Mouse (Mus musculus): ENCODE measurements around the gene Cpxm2. TPM values are rescaled to one million over a fixed set of nuclear protein-coding genes. Genes with fewer than 3 reads are reported as not detected.

The Cpxm2 gene
- total RNA-seq, 1 experiment from 2014 or later, result not detected

DNA sequence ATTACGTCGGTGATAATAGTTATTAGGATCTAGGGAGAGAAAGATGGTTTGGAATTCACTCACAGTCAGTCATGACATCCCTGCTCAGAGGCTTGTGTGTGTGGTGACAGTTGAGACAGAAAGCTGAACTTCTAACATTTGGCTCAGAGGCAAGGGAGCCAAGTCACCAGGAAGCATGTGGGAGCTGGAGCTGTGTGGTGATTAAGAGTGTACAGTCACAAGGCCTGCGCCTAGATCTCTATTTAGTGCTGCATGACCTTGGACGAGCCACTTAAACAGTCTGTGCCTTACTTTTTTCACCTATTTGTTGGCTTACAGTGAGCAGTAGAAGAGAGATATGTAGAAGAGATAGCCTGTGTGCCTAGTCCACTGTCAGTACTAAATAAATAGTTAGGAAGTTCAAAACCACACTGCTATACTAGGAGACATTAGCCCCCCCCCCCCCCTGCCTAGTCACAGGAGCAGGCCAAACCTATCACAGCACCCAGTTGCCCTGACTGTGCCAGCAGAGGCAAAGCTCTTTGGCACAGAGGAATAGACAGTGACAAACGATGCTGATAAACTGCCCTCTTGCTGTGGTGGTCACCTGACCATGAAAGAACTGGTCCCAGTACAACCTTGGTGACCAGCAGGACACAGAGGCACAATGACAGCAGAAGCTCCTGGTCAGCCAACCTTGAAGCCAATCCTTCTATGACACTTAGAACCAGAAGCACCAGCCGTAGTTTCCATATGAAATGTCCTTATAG is 83.5 kb downstream of the Cpxm2 start:
- ATAC-seq (replicated peaks in 1 of 2; ENCODE audit: insufficient read depth in 1 of 2, low FRiP score in 2 of 2, low TSS enrichment in 1 of 2, low read depth in 1 of 2, poor library complexity in 2 of 2, severe bottlenecking in 2 of 2), result no peak

DNA sequence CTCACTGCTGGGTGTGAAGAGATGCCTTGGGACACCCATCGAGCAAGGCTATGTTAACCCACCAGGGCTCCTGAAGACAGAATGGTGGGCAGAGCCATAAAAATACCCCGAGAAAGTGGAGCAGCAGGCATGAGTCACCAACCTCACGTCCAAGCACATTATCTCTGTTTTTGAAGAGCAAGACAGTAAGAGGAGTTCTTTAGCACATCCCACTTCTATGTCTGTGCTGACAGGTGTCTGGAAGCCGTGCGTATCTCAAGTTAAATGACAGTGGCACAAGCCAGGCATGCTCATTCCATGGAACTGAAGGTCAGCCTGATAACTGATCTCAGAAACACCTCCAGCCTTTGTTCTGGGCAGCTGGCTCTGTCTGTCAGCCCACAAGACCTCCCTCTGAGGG is 86.6 kb downstream of the Cpxm2 start:
- ATAC-seq (replicated peaks in 1 of 2; ENCODE audit: insufficient read depth in 1 of 2, low FRiP score in 2 of 2, low TSS enrichment in 1 of 2, low read depth in 1 of 2, poor library complexity in 2 of 2, severe bottlenecking in 2 of 2), result no peak

DNA sequence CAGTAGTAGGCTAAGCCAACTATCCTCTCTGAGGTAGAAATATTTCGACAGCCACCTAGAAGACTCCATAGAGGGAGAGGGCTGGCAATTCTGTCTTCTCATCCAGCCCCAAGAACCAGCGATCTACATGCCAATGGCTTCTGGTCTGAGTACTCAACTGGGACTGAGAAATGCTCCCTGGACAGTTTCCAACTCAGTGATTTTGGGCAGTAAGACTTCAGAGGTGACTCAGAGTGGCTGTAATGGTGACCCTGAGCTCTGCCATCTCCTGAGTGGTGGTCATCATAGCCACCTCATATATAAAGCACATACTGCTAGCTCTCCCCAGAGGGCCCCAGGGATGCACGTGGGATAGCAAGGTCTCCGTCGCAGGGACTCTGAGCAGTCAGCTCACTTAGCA is 87.0 kb downstream of the Cpxm2 start:
- ATAC-seq (replicated peaks in 1 of 2; ENCODE audit: insufficient read depth in 1 of 2, low FRiP score in 2 of 2, low TSS enrichment in 1 of 2, low read depth in 1 of 2, poor library complexity in 2 of 2, severe bottlenecking in 2 of 2), result no peak

DNA sequence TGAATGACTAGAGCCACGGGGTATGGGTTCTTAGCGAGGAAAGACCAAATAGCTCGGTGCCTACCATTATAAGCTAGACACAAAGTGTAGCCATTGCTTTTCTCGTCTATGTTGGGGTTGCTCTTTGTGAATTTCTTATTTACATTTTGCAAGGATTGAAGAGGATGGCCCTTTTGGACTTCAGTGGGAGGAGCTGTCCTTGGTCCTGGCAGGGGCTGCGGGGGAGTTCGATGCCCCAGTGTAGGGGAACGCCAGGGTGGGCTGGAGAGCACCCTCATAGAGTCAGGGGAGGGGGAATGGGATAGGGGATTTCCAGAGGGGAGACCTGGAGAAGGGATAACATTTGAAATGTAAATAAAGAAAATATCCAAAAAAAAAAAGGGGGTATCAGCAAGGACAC is 94.4 kb downstream of the Cpxm2 start:
- ATAC-seq (replicated peaks in 1 of 2; ENCODE audit: insufficient read depth in 1 of 2, low FRiP score in 2 of 2, low TSS enrichment in 1 of 2, low read depth in 1 of 2, poor library complexity in 2 of 2, severe bottlenecking in 2 of 2), result no peak

DNA sequence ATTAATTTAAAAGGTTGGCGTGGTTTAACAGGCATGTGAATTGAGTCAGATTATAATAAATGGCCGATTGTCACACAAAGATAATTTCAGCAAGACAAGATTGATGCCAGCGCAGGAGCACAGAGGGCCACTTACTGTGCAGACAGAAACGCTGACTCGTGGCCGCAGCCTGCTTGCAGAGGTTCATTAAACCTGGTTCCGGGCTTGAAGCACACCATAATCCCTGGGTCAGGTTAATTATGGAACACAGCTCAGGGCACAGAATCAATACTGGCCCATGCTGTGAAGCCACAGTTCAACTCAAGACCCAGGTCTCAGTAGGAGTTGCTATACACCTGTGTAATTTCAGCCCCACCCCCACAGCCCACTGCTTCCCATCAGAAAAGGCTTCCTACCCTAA is 98.0 kb downstream of the Cpxm2 start:
- ATAC-seq (replicated peaks in 1 of 2; ENCODE audit: insufficient read depth in 1 of 2, low FRiP score in 2 of 2, low TSS enrichment in 1 of 2, low read depth in 1 of 2, poor library complexity in 2 of 2, severe bottlenecking in 2 of 2), result no peak

DNA sequence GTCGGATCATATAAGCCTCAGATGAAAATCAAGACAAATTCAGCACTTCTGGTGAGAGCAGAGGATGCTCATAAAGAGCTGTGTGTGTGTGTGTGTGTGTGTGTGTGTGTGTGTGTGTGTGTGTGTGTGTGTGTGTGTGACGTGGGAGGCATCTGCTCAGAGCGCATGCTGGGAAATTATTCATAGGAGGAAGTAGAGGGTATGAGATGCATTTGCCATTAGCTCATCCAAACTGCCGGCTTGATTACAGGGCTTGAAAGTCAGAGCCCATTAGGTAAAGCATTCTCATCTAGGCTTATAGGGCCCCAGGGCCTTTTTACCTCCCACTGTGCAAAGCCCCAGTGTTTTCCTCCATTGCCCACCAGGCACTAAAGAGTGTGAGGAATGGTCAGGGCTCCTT is 107.9 kb downstream of the Cpxm2 start:
- ATAC-seq (replicated peaks in 1 of 2; ENCODE audit: insufficient read depth in 1 of 2, low FRiP score in 2 of 2, low TSS enrichment in 1 of 2, low read depth in 1 of 2, poor library complexity in 2 of 2, severe bottlenecking in 2 of 2), result no peak

DNA sequence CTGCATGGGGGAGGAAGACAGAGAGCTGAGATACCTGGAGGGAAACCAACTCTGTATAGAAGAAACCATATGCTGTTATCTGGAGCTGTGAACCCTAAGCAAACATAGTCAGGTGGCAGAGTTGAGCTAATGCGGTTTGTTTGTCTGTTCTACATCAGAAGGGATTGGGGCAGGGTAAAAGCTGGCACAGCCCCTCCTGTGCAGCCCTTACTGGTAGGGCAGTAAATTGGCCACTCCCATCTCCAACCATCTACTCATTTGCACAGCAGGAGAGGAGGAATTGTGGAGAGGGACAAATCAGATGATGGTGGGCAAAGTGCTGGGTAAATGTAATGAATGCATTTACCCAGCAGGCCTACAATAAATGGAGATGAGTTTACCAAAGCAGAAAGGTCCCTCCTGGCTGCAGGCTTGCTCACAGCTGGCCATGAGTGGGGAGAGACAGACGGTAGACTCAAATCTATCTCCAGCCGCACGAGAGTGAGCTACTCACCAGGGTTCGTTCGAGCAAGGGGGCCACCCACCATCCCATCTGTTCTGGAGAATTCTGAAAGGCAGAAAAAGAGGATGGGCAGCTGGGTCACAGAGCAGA is 122.5 kb downstream of the Cpxm2 start:
- no peak for ATAC-seq (replicated peaks in 1 of 2; ENCODE audit: insufficient read depth in 1 of 2, low FRiP score in 2 of 2, low TSS enrichment in 1 of 2, low read depth in 1 of 2, poor library complexity in 2 of 2, severe bottlenecking in 2 of 2)

DNA sequence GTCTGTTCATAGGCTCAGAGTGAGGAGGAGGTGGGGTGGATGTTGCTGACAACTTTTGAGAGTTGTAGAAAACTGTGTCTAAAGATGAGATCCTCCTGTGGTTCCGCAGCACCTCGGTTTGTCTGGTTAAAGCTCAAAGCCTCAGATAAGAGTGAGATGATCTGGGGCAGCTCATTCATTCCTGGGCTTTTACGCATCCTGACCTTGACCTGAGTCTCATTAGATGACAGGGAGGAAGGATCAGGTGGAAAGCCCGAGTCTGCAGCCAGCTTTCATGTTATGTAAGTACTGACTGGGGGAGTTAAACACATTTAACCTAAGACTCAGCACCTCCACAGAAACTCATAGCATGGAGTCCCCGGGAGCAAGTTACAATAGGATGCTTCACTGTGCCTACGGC is 127.9 kb downstream of the Cpxm2 start:
- no peak for ATAC-seq (replicated peaks in 1 of 2; ENCODE audit: insufficient read depth in 1 of 2, low FRiP score in 2 of 2, low TSS enrichment in 1 of 2, low read depth in 1 of 2, poor library complexity in 2 of 2, severe bottlenecking in 2 of 2)

DNA sequence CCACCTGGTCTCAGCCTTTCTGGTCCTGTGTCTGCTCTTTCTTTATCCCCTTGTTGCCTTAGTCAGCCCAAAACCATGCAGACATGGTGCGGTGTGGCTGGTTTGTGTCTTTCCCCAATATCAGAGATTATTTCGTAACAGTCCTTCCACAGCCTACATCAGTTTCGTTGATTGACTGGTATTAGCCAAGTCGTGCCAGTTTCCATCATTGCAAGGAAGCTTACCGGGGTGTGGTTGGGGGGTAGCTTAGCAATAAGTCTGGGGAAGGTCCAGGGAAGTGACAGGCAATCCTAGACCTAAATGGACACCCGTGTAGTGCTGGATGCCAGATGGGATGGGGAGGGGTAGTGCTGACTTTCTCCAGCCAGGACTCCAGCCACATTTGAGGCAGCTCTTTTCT is 128.9 kb downstream of the Cpxm2 start:
- ATAC-seq (replicated peaks in 1 of 2; ENCODE audit: insufficient read depth in 1 of 2, low FRiP score in 2 of 2, low TSS enrichment in 1 of 2, low read depth in 1 of 2, poor library complexity in 2 of 2, severe bottlenecking in 2 of 2), result no peak

DNA sequence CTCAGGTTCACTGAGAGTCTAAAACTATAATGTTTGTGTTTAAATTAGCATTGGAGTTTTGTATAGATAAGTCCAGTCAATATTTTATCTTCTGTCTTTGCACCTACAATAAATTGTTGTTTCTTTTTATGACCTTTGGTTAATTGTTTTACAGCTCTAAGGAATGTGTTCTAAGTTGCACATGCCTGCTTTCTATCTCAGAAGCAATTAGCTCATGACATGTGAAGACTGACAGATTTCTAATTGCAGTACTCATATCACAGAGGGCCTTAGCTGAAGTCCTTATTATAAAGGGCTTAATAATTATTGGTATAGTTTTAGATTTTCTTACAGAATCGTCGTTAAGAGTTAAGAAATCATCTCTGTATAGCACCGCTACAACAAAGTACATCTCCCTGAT is 138.6 kb downstream of the Cpxm2 start:
- no peak for ATAC-seq (replicated peaks in 1 of 2; ENCODE audit: insufficient read depth in 1 of 2, low FRiP score in 2 of 2, low TSS enrichment in 1 of 2, low read depth in 1 of 2, poor library complexity in 2 of 2, severe bottlenecking in 2 of 2)

DNA sequence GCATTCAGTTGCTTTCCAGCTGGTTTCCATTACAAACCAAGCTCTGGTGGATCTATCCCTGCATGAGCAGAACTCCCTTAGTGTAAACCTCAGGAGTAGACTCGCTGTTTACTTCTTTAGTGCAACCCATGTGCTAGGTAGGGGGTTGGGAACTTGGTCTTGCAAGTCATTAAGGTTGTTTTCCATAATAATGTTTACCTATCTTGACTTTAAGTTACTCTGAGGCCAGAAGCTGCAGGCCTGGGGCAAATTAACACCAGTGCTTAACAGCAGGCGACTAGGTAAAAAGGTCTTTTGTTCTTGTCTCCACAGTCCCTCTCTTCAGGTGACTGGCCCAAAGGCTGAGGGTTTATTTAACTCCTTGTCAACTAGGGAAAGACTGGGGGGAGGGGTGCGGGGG is 139.3 kb downstream of the Cpxm2 start:
- no peak for ATAC-seq (replicated peaks in 1 of 2; ENCODE audit: insufficient read depth in 1 of 2, low FRiP score in 2 of 2, low TSS enrichment in 1 of 2, low read depth in 1 of 2, poor library complexity in 2 of 2, severe bottlenecking in 2 of 2)

DNA sequence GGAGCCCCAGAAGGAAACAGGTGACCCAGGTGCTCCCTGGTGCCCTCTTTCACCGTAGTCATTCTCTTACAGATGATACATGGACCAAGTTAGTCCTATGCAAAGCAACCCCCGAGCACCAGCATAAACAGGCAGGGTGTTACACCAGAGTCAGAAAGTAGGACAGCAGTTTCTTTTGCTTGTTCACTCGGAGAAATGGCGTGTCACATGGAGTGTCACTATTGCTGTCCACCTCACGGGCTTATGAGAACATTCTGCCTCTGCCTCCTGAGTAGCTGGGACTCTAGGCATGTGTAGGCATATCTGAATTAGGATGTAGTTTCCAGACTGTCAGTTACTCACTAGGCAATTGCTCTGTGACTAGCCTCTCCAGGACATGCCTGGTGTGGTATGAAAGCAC is 140.6 kb downstream of the Cpxm2 start:
- ATAC-seq (replicated peaks in 1 of 2; ENCODE audit: insufficient read depth in 1 of 2, low FRiP score in 2 of 2, low TSS enrichment in 1 of 2, low read depth in 1 of 2, poor library complexity in 2 of 2, severe bottlenecking in 2 of 2), result no peak

DNA sequence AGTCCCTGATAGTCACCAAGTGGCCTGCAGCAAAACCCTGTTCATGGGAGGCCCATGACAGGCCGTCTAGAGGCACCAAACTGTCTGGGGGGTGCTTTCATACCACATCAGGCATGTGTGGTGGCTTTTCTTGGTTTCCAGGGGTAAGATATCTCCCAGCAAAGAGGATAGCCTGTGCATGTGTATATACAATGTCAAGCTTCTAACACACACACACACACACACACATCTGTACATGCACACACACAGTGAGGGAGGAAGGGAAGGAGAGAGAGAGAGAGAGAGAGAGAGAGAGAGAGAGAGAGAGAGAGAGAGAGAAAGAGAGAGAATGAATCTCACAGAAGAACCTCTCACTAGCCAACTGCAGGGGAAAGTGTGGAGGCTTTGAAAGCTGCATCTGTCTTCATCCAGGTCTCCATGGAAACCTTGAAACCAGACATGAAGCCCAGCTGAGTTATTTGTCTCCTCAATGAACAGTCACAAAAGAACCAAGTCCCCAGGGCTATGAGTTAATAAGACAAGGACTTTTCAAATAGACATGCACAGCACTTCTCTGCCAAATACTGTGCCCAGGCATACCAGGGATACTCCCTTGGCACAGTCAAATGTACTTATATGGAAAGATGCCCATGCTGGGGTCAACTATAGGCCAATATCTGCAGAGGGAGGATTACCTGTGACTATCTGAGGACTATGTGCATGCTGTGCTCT is 141.4 kb downstream of the Cpxm2 start:
- ATAC-seq (replicated peaks in 1 of 2; ENCODE audit: insufficient read depth in 1 of 2, low FRiP score in 2 of 2, low TSS enrichment in 1 of 2, low read depth in 1 of 2, poor library complexity in 2 of 2, severe bottlenecking in 2 of 2), result no peak

DNA sequence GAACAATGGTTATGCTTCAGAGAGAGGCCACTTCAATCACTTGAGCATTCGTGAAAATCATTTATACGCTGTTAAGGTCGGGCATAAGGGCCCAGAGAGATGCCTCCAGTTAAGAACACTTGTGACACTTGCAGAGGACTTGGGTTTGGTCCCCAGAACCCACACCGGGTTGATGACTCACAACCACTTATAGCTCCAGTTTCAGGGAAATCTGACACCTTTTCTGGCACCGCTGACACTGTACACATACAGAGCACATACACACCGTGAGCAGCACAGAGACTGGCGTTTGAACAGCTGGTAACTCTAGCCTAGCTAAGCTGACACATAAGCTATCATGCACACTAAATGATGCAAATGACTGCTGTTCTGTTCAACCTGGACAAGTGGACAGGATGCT is 145.5 kb downstream of the Cpxm2 start:
- no peak for ATAC-seq (replicated peaks in 1 of 2; ENCODE audit: insufficient read depth in 1 of 2, low FRiP score in 2 of 2, low TSS enrichment in 1 of 2, low read depth in 1 of 2, poor library complexity in 2 of 2, severe bottlenecking in 2 of 2)

DNA sequence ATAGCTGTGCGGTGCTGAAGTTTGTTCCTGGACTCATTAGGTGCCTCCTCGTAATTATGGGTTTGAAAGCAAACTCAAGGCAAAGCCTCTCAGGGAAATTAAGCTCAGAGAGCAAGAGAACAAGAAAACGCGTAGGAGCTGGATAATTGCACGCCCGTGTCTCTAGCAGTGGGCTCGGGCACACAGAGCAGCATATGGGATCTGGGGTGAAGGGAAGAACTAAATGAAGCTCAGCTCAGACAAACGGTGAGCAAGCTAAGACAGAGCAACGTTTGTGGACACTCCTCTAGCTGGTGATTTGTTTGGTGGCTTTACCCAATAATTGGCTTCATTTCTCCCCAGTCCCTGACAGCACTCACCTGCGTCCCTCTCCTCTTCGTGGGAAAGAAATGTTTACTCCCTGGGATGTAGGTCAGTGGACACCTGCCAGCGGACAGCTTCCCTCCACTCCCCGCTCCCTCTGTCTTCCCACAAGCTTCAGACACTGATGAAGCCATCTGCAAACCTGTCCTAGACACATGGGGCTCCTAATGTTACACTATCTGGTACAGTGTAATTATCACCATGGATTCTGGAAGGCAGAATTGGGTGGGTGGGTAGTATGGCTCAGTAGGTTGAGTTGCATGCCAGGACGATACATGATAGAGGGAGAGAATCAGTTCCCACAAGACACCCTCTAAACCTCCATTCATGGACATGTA is 148.4 kb downstream of the Cpxm2 start:
- ATAC-seq (replicated peaks in 1 of 2; ENCODE audit: insufficient read depth in 1 of 2, low FRiP score in 2 of 2, low TSS enrichment in 1 of 2, low read depth in 1 of 2, poor library complexity in 2 of 2, severe bottlenecking in 2 of 2), result no peak

DNA sequence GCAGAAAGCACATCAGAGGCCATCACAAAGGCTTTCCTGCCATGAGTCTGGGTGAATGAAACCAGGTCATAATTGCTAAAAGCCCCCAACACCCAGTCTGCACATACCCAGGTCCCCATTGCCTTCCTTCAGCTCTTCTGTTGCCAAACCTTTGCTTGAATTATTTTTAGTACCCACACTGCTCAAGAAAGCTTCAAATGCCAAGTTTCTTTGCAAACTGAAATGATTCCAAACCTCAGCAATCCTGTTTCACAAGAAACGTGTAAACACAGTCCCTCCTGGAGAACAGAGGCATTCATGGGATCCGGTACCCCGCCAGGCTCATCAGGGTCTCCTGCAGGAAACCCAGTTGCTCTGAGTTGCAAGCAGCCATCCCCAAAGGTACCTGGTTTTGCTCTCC is 161.7 kb downstream of the Cpxm2 start:
- no peak for ATAC-seq (replicated peaks in 1 of 2; ENCODE audit: insufficient read depth in 1 of 2, low FRiP score in 2 of 2, low TSS enrichment in 1 of 2, low read depth in 1 of 2, poor library complexity in 2 of 2, severe bottlenecking in 2 of 2)

DNA sequence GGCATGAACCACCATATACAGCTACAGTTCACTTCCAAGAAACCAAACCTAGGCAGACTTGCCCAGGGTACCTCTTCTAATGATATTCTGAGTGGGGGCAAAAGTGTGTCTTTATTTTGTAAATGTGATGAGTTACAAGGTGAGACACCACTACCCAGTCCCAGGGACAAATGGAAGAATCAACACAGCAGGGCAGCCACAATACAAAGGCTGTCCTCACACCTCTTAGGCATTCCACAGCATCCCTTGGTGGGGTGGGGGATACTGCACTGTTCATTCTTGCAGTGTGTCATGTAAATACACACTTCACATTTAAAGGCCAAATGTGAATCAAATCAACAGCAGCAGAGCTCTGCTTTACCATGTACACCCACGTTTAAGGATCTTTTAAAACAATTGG is 162.3 kb downstream of the Cpxm2 start:
- no peak for ATAC-seq (replicated peaks in 1 of 2; ENCODE audit: insufficient read depth in 1 of 2, low FRiP score in 2 of 2, low TSS enrichment in 1 of 2, low read depth in 1 of 2, poor library complexity in 2 of 2, severe bottlenecking in 2 of 2)

DNA sequence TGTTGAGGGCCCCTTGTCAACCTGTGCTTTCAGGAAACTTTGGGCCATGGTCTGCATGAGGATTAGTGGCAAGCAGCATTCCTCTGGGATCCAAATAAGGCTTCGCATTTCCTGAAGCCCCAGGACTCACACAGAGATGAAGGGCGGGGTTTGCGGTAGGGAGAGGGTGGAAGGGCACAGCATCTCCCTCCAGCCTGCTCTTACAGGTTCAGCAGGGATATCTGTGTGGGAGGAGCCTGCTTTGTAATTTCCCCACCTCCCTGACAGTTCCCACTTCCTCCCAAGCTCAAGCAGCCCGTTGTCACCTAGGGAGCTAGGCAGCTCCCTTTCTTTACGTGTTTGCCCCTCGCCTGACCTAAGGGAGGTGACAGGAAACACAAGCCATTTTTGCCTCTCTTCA is 165.5 kb downstream of the Cpxm2 start:
- ATAC-seq (replicated peaks in 1 of 2; ENCODE audit: insufficient read depth in 1 of 2, low FRiP score in 2 of 2, low TSS enrichment in 1 of 2, low read depth in 1 of 2, poor library complexity in 2 of 2, severe bottlenecking in 2 of 2), result no peak

Measured in hematopoietic stem cell, adult 5-6 weeks (primary cell).